Mouse (Mus musculus): ENCODE results near the gene Gnmt. TPM values are rescaled to one million over a fixed set of nuclear protein-coding genes. Genes with fewer than 3 reads are reported as not detected.
"Not testable (repeated sequence)": the region's sequence is repeated elsewhere in the genome, so short reads cannot be mapped to it uniquely, and the experiment has no call there.

The Gnmt gene
- polyA plus RNA-seq, 1 experiment, result 1.2 TPM

- TF ChIP-seq POLR2A (IDR thresholded peaks at IDR 0.05; ENCODE audit: borderline replicate concordance, low read depth, low read length), result no peak
- no peak for TF ChIP-seq CTCF (IDR thresholded peaks at IDR 0.05; ENCODE audit: low read depth, low read length)
- Histone ChIP-seq H3K27ac (ENCODE audit: insufficient read depth, low read depth, low read length) (no peak overlapping the region), H3K4me3 (ENCODE audit: insufficient read depth, low read length) (no peak overlapping the region), H3K4me1 (ENCODE audit: control insufficient read depth, insufficient read depth, low read length) (peaks cover 3% of the 10 kb centered on the region; the same call in 1 of the 2 replicates)
These were observed 41.6 kb upstream of the Gnmt start for GRCm38 (mm10) chr17:46770546-46770945.

GRCm38 (mm10) chr17:46767868-46768267, 38.9 kb upstream of the Gnmt start:
- H3K27ac ChIP-seq (ENCODE audit: insufficient read depth, low read depth, low read length), result no peak overlapping the region
- H3K4me3 ChIP-seq (ENCODE audit: insufficient read depth, low read length), result no peak overlapping the region
- H3K4me1 ChIP-seq (ENCODE audit: control insufficient read depth, insufficient read depth, low read length), result peaks cover 3% of the 10 kb centered on the region; the same call in 1 of the 2 replicates
- no peak for TF ChIP-seq POLR2A (IDR thresholded peaks at IDR 0.05; ENCODE audit: borderline replicate concordance, low read depth, low read length)
- TF ChIP-seq CTCF (IDR thresholded peaks at IDR 0.05; ENCODE audit: low read depth, low read length), result no peak

GRCm38 (mm10) chr17:46764916-46765315, 35.9 kb upstream of the Gnmt start:
- not testable (repeated sequence) for H3K27ac ChIP-seq (ENCODE audit: insufficient read depth, low read depth, low read length); H3K4me1 ChIP-seq (ENCODE audit: control insufficient read depth, insufficient read depth, low read length); H3K4me3 ChIP-seq (ENCODE audit: insufficient read depth, low read length)

- no peak within 1 kb of the TSS for H3K27ac ChIP-seq (ENCODE audit: insufficient read depth, low read depth, low read length)
- TF ChIP-seq CTCF (IDR thresholded peaks at IDR 0.05; ENCODE audit: low read depth, low read length) (no peak), POLR2A (IDR thresholded peaks at IDR 0.05; ENCODE audit: borderline replicate concordance, low read depth, low read length) (no peak)
- H3K4me1 ChIP-seq (ENCODE audit: control insufficient read depth, insufficient read depth, low read length), result no peaks in the 10 kb centered on the region
- H3K4me3 ChIP-seq (ENCODE audit: insufficient read depth, low read length), result no peak within 1 kb of the TSS
These were observed 34.6 kb upstream of the Gnmt start, which contains the start of gene Ptcra for GRCm38 (mm10) chr17:46763544-46763943. TSS of gene Ptcra (minus strand) at chr17:46763712.

GRCm38 (mm10) chr17:46758753-46759152, 29.8 kb upstream of the Gnmt start:
- TF ChIP-seq POLR2A (IDR thresholded peaks at IDR 0.05; ENCODE audit: borderline replicate concordance, low read depth, low read length) (no peak), CTCF (IDR thresholded peaks at IDR 0.05; ENCODE audit: low read depth, low read length) (no peak)
- Histone ChIP-seq H3K27ac (ENCODE audit: insufficient read depth, low read depth, low read length) (no peak overlapping the region), H3K4me3 (ENCODE audit: insufficient read depth, low read length) (no peak overlapping the region), H3K4me1 (ENCODE audit: control insufficient read depth, insufficient read depth, low read length) (peaks cover 2% of the 10 kb centered on the region; the same call in 1 of the 2 replicates)

- H3K27ac ChIP-seq (ENCODE audit: insufficient read depth, low read depth, low read length), result peak within 1 kb of the TSS; percentile 100
- peaks cover 31% of the 10 kb centered on the region for H3K4me1 ChIP-seq (ENCODE audit: control insufficient read depth, insufficient read depth, low read length)
- H3K4me3 ChIP-seq (ENCODE audit: insufficient read depth, low read length), result peak within 1 kb of the TSS; percentile 69
- no peak for TF ChIP-seq CTCF (IDR thresholded peaks at IDR 0.05; ENCODE audit: low read depth, low read length)
- no peak; the same call in 1 of the 2 replicates for TF ChIP-seq POLR2A (IDR thresholded peaks at IDR 0.05; ENCODE audit: borderline replicate concordance, low read depth, low read length)
These were observed 23.0 kb upstream of the Gnmt start, which contains the start of gene Cnpy3 for GRCm38 (mm10) chr17:46751794-46752556. TSS of gene Cnpy3 (minus strand) at chr17:46752214.

- H3K4me3 ChIP-seq (ENCODE audit: insufficient read depth, low read length), result peak overlapping the region; percentile 69
- peak overlapping the region; percentile 100 for H3K27ac ChIP-seq (ENCODE audit: insufficient read depth, low read depth, low read length)
- TF ChIP-seq POLR2A (IDR thresholded peaks at IDR 0.05; ENCODE audit: borderline replicate concordance, low read depth, low read length), result 0 out of 2 replicates have a peak, but pooled peaks have one; percentile 4
- TF ChIP-seq CTCF (IDR thresholded peaks at IDR 0.05; ENCODE audit: low read depth, low read length), result no peak
- H3K4me1 ChIP-seq (ENCODE audit: control insufficient read depth, insufficient read depth, low read length), result peaks cover 36% of the 10 kb centered on the region
These were observed 22.3 kb upstream of the Gnmt start for GRCm38 (mm10) chr17:46751056-46751793.

- Histone ChIP-seq H3K4me3 (ENCODE audit: insufficient read depth, low read length) (peak overlapping the region; percentile 69), H3K4me1 (ENCODE audit: control insufficient read depth, insufficient read depth, low read length) (peaks cover 38% of the 10 kb centered on the region), H3K27ac (ENCODE audit: insufficient read depth, low read depth, low read length) (peak overlapping the region; percentile 100)
- no peak for TF ChIP-seq POLR2A (IDR thresholded peaks at IDR 0.05; ENCODE audit: borderline replicate concordance, low read depth, low read length)
These were observed 21.6 kb upstream of the Gnmt start for GRCm38 (mm10) chr17:46750580-46750979.

- H3K4me3 ChIP-seq (ENCODE audit: insufficient read depth, low read length), result no peak overlapping the region
These were observed 20.3 kb upstream of the Gnmt start for GRCm38 (mm10) chr17:46749282-46749681.

GRCm38 (mm10) chr17:46747806-46748205, 18.8 kb upstream of the Gnmt start:
- Histone ChIP-seq H3K4me3 (ENCODE audit: insufficient read depth, low read length) (no peak overlapping the region), H3K27ac (ENCODE audit: insufficient read depth, low read depth, low read length) (peak overlapping the region; percentile 63), H3K4me1 (ENCODE audit: control insufficient read depth, insufficient read depth, low read length) (peaks cover 45% of the 10 kb centered on the region)
- no peak for TF ChIP-seq CTCF (IDR thresholded peaks at IDR 0.05; ENCODE audit: low read depth, low read length)
- TF ChIP-seq POLR2A (IDR thresholded peaks at IDR 0.05; ENCODE audit: borderline replicate concordance, low read depth, low read length), result no peak

More at GRCm38 (mm10) chr17:46749282-46749681, 20.3 kb upstream of the Gnmt start:
- peaks cover 44% of the 10 kb centered on the region for H3K4me1 ChIP-seq (ENCODE audit: control insufficient read depth, insufficient read depth, low read length)
- TF ChIP-seq CTCF (IDR thresholded peaks at IDR 0.05; ENCODE audit: low read depth, low read length) (no peak), POLR2A (IDR thresholded peaks at IDR 0.05; ENCODE audit: borderline replicate concordance, low read depth, low read length) (no peak)
- no peak overlapping the region for H3K27ac ChIP-seq (ENCODE audit: insufficient read depth, low read depth, low read length)

Measured in bone marrow macrophage, adult 2 months (primary cell).